Mouse (Mus musculus): ENCODE measurements around the gene Spag6.

GRCm38 (mm10) chr2:18689064-18689921 lies 4.5 kb upstream of the Spag6 start:
- no peak for TF ChIP-seq POLR2A (IDR thresholded peaks at IDR 0.05; ENCODE audit: borderline replicate concordance, insufficient read depth, low read length)
- no peak for TF ChIP-seq CTCF (IDR thresholded peaks at IDR 0.05; ENCODE audit: borderline replicate concordance, insufficient read depth, low read depth, low read length)

Data from cerebellum, adult 2 months (tissue).